Mouse (Mus musculus): ENCODE data around the gene Usf3. TPM values are rescaled to one million over a fixed set of nuclear protein-coding genes. Genes with fewer than 3 reads are reported as not detected.

Usf3 gene
- total RNA-seq, 2 experiments from 2014 or later = 16.4 to 18.8 TPM

Other genes with a start within 250 kb of the Usf3 start
- gene Qtrt2, start 246.4 kb upstream of the Usf3 start, total RNA-seq (2021) = 10 to 100 TPM; 10.9 to 14.1 TPM
- under 1 TPM; 0.28 to 0.38 TPM for gene Zdhhc23, start 193.5 kb upstream of the Usf3 start, total RNA-seq (2021)
- under 1 TPM; 0.70 to 0.78 TPM for gene Gramd1c, start 109.9 kb upstream of the Usf3 start, total RNA-seq (2021)
- gene Atp6v1a, start 33.5 kb upstream of the Usf3 start, total RNA-seq (2021) = 10 to 100 TPM; 27.5 to 27.6 TPM
- gene Naa50, start 33.4 kb upstream of the Usf3 start, total RNA-seq (2021) = 10 to 100 TPM; 53.8 to 59.1 TPM
- gene Sidt1, start 159.9 kb downstream of the Usf3 start, total RNA-seq (2021) = under 1 TPM; 0.38 to 0.56 TPM
- 10 to 100 TPM in 1 of 2 experiments, 1 to 10 TPM in 1; 8.6 to 11.1 TPM for gene Spice1, start 173.9 kb downstream of the Usf3 start, total RNA-seq (2021)
- gene Cfap44, start 221.6 kb downstream of the Usf3 start, total RNA-seq (2021) = not detected

Measured in heart, postnatal 36 days (tissue).